Mouse (Mus musculus) bone marrow macrophage, adult 2 months (primary cell): Measurements from ENCODE around the gene Apbb2.

Source experiments
- CTCF ChIP-seq: IDR thresholded peaks from 2 replicates; pipeline ENCODE4 v1.5.1; 2012; ENCODE audit warnings: low read depth, mild to moderate bottlenecking, low read length, moderate library complexity
- POLR2A ChIP-seq: IDR thresholded peaks from 2 replicates; pipeline ENCODE4 v1.6.1; 2012; ENCODE audit warnings: mild to moderate bottlenecking, low read depth, low read length, borderline replicate concordance

GRCm38 (mm10) chr5:66323131-66323530 lies 295.5 kb downstream of the Apbb2 start:
- TF ChIP-seq POLR2A (no peak), CTCF (no peak)
